Mouse (Mus musculus) thymus, postnatal 4 days (tissue): Measurements from ENCODE around the gene Gjd2.

Experiments used
- DNase-seq: peaks from one replicate; pipeline ENCODE4 v3.0.0; 2021

The Gjd2 gene

DNA sequence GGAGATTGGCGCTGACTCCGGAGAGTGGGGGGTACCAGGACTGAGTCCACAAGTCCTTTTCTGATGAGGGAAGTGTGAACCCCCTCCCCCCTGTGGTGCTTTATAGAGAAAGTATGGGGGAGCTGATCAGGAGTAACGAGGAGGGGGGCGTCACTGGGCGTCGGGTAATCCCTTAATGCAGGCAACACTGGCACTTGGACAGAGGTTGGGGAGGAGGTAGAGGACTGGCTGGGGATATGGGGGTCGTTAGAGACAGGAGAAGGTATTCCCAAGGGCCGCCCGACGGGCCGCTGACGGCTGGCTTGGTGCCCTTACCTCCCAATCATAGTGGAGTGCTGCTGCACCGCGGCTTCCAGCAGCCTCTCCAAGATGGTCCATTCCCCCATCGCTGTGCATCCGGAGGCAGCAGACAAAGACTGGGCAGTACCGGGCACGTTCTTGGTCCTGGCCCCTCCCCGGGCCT is 639 bp downstream of the Gjd2 start:
- no peak for DNase-seq

DNA sequence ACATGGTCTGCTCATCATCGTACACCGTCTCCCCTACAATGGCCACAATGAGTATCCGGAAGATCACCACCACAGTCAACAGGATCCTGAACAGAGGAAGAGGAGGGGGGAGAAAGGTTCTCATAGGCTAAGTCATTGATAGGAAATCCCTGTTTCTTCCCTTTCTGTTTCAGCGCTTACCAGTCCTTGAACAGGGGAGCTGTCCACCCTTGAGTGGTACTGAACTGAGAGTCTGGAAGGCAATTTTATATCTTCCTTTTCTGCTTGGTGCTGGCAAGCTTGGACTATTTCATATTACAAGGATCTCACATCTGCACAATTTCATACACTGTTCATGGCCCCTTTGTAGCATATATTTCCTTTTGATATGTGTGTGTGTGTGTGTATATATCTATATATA is 1.6 kb downstream of the Gjd2 start:
- DNase-seq: peak; percentile 40

DNA sequence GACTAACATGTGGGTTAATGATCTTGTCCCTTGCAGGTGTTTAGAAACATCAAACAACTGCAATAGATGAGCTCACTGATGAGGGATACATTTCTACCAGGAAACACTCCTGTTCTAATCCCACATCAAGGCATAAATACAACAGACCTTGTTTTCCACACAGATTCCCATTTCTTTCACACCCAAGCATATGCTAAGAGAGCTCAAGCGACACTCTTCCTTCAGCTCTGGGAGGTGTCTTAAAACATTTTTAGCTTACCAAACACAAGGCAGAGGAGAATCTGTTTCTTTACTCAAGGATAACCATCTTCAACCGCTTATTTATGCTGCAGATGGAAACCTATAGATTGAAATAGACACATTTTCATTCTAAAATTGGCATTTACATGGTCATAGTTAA is 5.1 kb downstream of the Gjd2 start:
- no peak for DNase-seq

GRCm38 (mm10) chr2:113997484-113997883 is 15.9 kb downstream of the Gjd2 start:
- no peak for DNase-seq

DNA sequence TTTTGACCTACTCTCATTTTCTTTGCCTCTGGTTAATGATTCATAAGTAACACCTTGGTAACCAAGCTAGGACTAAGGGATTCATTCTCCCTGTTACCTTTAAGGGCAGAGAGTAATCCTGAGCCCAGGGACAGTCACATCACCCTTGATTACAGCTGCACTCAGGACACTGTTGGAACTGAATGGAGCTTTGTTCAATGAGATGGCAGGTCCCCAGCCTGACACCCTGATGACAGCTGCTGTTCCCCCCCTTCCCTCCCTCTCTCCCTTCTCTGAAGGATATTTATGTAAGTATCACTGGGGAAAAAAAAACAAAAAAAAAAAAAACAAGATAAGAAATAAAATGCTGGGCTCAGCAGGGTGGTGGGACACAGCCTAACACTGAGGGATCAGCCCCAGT is 16.5 kb downstream of the Gjd2 start:
- no peak for DNase-seq

DNA sequence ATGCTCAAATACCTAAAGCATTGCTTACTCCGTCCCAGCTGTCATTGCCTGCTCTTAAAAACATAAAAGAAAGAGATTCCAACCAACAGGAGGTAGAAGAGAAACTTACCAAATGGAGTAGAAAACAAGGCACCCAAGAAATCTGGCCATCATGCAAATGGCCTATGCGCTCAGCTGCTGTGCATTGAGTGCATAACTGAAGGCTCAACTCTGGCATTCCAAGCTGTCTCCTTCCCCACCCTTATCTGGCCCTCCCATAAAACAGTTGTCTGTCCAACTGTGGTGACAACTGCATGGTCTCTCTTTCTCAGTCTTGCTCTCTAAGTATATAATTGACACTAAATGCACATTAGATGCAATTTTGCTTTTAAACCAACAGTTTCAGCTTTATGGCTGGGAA is 28.5 kb downstream of the Gjd2 start:
- DNase-seq: no peak

GRCm38 (mm10) chr2:113980664-113981063 is 32.8 kb downstream of the Gjd2 start:
- no peak for DNase-seq

DNA sequence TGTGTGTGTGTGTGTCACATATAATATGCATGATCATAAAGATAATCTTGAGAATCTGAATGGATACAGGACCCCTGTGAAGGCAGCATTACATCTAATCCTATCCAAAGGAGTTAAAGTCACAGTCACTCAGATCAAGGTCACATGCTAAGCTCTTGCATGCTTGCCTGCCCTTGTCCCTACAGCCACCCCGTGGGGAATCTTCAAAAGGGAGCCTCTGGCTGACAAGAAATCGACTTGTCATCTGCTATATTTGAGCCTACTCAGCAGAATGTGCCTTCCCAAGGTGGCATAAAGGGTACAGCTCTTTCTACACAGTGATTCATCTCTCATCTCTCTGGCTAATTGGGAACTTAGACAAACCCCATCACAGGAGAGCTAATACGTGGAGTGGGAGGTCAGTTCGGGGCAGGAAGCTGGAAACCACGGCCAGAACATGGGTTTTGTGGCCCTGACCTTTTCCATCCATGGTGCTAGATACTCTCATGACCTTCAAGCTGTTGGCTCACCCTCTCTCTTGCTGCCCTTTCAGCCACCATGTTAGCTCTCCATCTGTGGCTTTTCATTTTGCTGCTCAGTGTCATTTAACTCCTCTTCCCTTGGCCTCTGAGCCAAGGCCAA is 35.2 kb downstream of the Gjd2 start:
- no peak for DNase-seq

- no peak for DNase-seq
Observed at GRCm38 (mm10) chr2:113973950-113974349, 39.5 kb downstream of the Gjd2 start.

DNA sequence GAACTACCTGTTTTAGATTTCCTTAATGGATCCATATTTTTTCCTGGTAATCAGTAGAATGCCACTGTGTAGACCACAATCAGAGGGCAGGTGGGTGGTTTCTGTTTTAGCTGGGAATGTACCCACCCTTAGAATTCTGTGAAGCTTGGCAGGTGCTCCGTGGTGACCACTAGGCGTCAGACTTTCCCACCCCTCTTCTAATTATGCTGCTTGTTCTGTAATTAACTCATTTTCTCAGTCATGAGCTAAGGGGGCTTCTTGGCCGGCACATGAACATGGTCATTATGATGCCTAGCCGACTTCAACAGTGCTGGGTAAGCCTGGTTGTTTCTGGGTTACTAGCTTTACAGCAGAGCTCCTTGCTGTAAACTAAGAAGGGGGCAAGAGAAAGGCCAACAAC is 47.0 kb downstream of the Gjd2 start:
- DNase-seq: peak; percentile 8
